Mouse (Mus musculus): Measurements from ENCODE around the gene Zfp764.

DNA sequence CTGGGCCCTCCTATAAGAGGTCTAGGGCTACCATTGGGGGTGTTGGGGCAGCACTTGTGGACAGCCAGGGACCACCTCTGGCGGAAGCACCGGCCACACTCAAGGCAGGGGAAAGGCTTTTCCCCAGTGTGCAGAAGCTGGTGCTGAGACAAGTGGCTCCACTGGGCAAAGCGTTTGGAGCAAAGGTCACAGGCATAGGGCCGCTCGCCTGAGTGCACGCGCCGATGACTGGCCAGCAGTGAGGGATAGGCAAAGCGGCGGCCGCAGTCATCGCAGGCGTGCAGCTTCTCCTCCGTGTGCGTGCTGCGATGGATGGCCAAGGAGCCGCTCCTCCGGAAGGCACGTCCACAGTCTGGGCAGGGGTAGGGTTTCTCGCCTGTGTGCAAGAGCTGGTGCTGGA is 37.4 kb upstream of the Zfp764 start:
- TF ChIP-seq CTCF (IDR thresholded peaks at IDR 0.05; ENCODE audit: extremely low read depth, insufficient read depth, low read length) (no peak), POLR2A (IDR thresholded peaks at IDR 0.05; ENCODE audit: extremely low read depth, insufficient read depth, low read length) (no peak)

Measured in cortical plate, adult 2 months (tissue).